29 mouse cellular contexts compared by ENCODE assay signal in the genomic region with DNA sequence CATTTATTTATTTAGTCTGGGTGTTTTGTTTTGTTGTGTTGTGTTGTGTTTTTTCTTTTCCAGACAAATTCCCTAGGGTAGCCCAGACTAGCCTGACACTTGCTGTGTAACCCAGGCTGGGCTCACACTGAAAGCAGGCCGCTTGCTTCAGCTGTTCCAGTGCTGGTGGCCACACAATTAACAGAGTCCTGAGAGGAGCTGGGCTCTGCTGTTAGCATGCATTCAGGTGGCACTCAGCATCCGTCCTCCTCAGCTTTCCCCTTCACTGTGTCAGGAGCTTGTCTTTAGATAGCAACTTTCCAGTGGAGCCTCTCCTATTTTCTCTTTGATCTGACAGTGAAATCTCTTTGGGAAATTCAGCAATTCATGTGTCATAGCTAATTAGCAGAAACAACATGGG. TPM values are rescaled to one million over a fixed set of nuclear protein-coding genes. Genes with fewer than 3 reads are reported as not detected.
DNase-seq lines count a peak whose midpoint lies in the region; ATAC-seq and TF ChIP-seq lines count a peak whose summit lies in the region.
"Had no signal": no experiment of that assay in that cellular context is flagged by ENCODE, and none has a peak within 500 bp of the region (broad histone marks: within the 10 kb centered on the region; RNA-seq: fewer than 3 reads in every experiment).

No protein-coding gene starts in this region.

- TF ChIP-seq POLR2A in brain, embryonic 14.5 days (IDR thresholded peaks at IDR 0.05; ENCODE audit: borderline replicate concordance, extremely low read depth, insufficient read depth, insufficient read length, poor library complexity, severe bottlenecking), result no peak

- ATAC-seq in midbrain, embryonic 11.5 days (ENCODE audit: low FRiP score), result peak; percentile 77
- no peak for ATAC-seq in midbrain, postnatal 0 days (ENCODE audit: low FRiP score)
- peak; percentile 76 for ATAC-seq in midbrain, embryonic 15.5 days (replicated peaks)
- ATAC-seq: forebrain, embryonic 14.5 days; forebrain, postnatal 0 days; hindbrain, embryonic 16.5 days had no signal

- 28% methylated on average over 2 of the region's 2 CpGs for WGBS in midbrain, embryonic 11.5 days
- 28% methylated on average over 2 of the region's 2 CpGs for WGBS in midbrain, postnatal 0 days
- WGBS in midbrain, embryonic 15.5 days, result 24% methylated on average over 2 of the region's 2 CpGs

- H3K36me3 ChIP-seq in midbrain, embryonic 11.5 days (ENCODE audit: control insufficient read depth, insufficient read depth, low read length), result no peaks in the 10 kb centered on the region
- no peaks in the 10 kb centered on the region for H3K36me3 ChIP-seq in midbrain, postnatal 0 days (ENCODE audit: insufficient read depth, low read length)
- H3K36me3 ChIP-seq in midbrain, embryonic 15.5 days (replicated peaks), result no peaks in the 10 kb centered on the region
- H3K36me3 ChIP-seq: embryonic facial prominence, embryonic 12.5 days; embryonic facial prominence, embryonic 15.5 days; heart, embryonic 15.5 days; hindbrain, embryonic 10.5 days; hindbrain, embryonic 13.5 days had no signal

- H3K27me3 ChIP-seq in midbrain, embryonic 11.5 days (ENCODE audit: control insufficient read depth, insufficient read depth, low read length), result no peaks in the 10 kb centered on the region
- H3K27me3 ChIP-seq in midbrain, postnatal 0 days (ENCODE audit: insufficient read depth, low read length), result no peaks in the 10 kb centered on the region
- no peaks in the 10 kb centered on the region for H3K27me3 ChIP-seq in midbrain, embryonic 15.5 days (replicated peaks)
- H3K27me3 ChIP-seq: CH12.LX; embryonic facial prominence, embryonic 12.5 days; embryonic facial prominence, embryonic 15.5 days; heart, embryonic 12.5 days; heart, embryonic 15.5 days; hindbrain, embryonic 13.5 days had no signal

- no peaks in the 10 kb centered on the region for H3K9me3 ChIP-seq in midbrain, embryonic 11.5 days (ENCODE audit: control insufficient read depth, low read length)
- H3K9me3 ChIP-seq in midbrain, postnatal 0 days (ENCODE audit: low read length), result no peaks in the 10 kb centered on the region
- H3K9me3 ChIP-seq in midbrain, embryonic 15.5 days, result no peaks in the 10 kb centered on the region
- H3K9me3 ChIP-seq: embryonic facial prominence, embryonic 12.5 days; embryonic facial prominence, embryonic 15.5 days; G1E; heart, embryonic 12.5 days; heart, embryonic 15.5 days; hindbrain, embryonic 10.5 days; hindbrain, embryonic 13.5 days had no signal

- TF ChIP-seq CTCF in midbrain, postnatal 0 days (IDR thresholded peaks at IDR 0.05), result no peak
- no peak for TF ChIP-seq CTCF in brain, embryonic 14.5 days (IDR thresholded peaks at IDR 0.05; ENCODE audit: borderline replicate concordance, extremely low read depth, insufficient read depth, insufficient read length)

- no peak overlapping the region for H3K27ac ChIP-seq in midbrain, embryonic 11.5 days (ENCODE audit: low read depth, low read length)
- H3K27ac ChIP-seq in midbrain, postnatal 0 days (ENCODE audit: low read depth, low read length), result no peak overlapping the region
- peak overlapping the region; percentile 60 for H3K27ac ChIP-seq in midbrain, embryonic 15.5 days
- H3K27ac ChIP-seq: embryonic facial prominence, embryonic 12.5 days; embryonic facial prominence, embryonic 15.5 days; gastrocnemius, adult 2 months; heart, embryonic 15.5 days; hindbrain, embryonic 10.5 days; hindbrain, embryonic 13.5 days had no signal

- no peak overlapping the region for H3K4me3 ChIP-seq in midbrain, embryonic 11.5 days (ENCODE audit: low read depth, low read length)
- H3K4me3 ChIP-seq in midbrain, postnatal 0 days (ENCODE audit: low read depth, low read length), result no peak overlapping the region
- no peak overlapping the region for H3K4me3 ChIP-seq in midbrain, embryonic 15.5 days
- H3K4me3 ChIP-seq: embryonic facial prominence, embryonic 12.5 days; embryonic facial prominence, embryonic 15.5 days; gastrocnemius, adult 2 months; heart, embryonic 12.5 days; heart, embryonic 15.5 days; hindbrain, embryonic 10.5 days; hindbrain, embryonic 13.5 days had no signal

- no peak overlapping the region for H3K4me2 ChIP-seq in midbrain, embryonic 11.5 days
- H3K4me2 ChIP-seq in midbrain, postnatal 0 days (ENCODE audit: low read depth, low read length, poor library complexity, severe bottlenecking), result no peak overlapping the region
- no peak overlapping the region for H3K4me2 ChIP-seq in midbrain, embryonic 15.5 days
- H3K4me2 ChIP-seq: embryonic facial prominence, embryonic 12.5 days; embryonic facial prominence, embryonic 15.5 days; heart, embryonic 12.5 days; heart, embryonic 15.5 days; hindbrain, embryonic 13.5 days had no signal

- H3K4me1 ChIP-seq in midbrain, embryonic 11.5 days (ENCODE audit: control insufficient read depth, insufficient read depth, low read length), result peaks cover 2% of the 10 kb centered on the region; the same call in 1 of the 2 replicates
- H3K4me1 ChIP-seq in midbrain, postnatal 0 days (ENCODE audit: insufficient read depth, low read length), result no peaks in the 10 kb centered on the region
- peaks cover 8% of the 10 kb centered on the region; the same call in 1 of the 2 replicates for H3K4me1 ChIP-seq in midbrain, embryonic 15.5 days
- H3K4me1 ChIP-seq: embryonic facial prominence, embryonic 12.5 days; embryonic facial prominence, embryonic 15.5 days; heart, embryonic 12.5 days; heart, embryonic 15.5 days; hindbrain, embryonic 10.5 days; hindbrain, embryonic 13.5 days had no signal

- H3K9ac ChIP-seq in midbrain, embryonic 11.5 days (ENCODE audit: low read length), result no peak overlapping the region
- no peak overlapping the region for H3K9ac ChIP-seq in midbrain, postnatal 0 days (replicated peaks; ENCODE audit: low read length, poor library complexity, severe bottlenecking)
- no peak overlapping the region for H3K9ac ChIP-seq in midbrain, embryonic 15.5 days
- H3K9ac ChIP-seq: embryonic facial prominence, embryonic 12.5 days; embryonic facial prominence, embryonic 15.5 days; forebrain, postnatal 0 days; heart, embryonic 12.5 days; heart, embryonic 15.5 days; hindbrain, embryonic 13.5 days had no signal

- no peak for DNase-seq in midbrain, embryonic 11.5 days (ENCODE audit: low spot score, missing footprints)
- DNase-seq in midbrain, postnatal 0 days (ENCODE audit: low spot score), result no peak
- DNase-seq in brain, embryonic 14.5 days (ENCODE audit: low read depth), result peak; percentile 27
- no peak for DNase-seq in adrenal gland, postnatal 36 days
- no peak for DNase-seq in spleen, postnatal 10 days (ENCODE audit: low spot score in 2 of 2)
- DNase-seq: adrenal gland, adult 2 months; adrenal gland, postnatal 14 days; B cell, adult 2 months; cerebellum, adult 11 months; cerebellum, adult 2 months; cerebellum, adult 9-11 months; cerebellum, postnatal 25 days; forebrain, postnatal 0 days; gastrocnemius, adult 2 months; gastrocnemius, postnatal 25 days; heart, adult 18-20 months; heart, postnatal 10 days; heart, postnatal 36 days had no signal

RNA-seq across cellular contexts. Expression of gene Qtrt2, which starts 4.6 kb away (rescaled TPM):
- polyA plus RNA-seq in midbrain, embryonic 11.5 days (2014; fragmentation: Nextera tagmentation; extraction: Ambion mirVana), result 39.4 and 39.9 TPM in 2 replicates
- total RNA-seq in midbrain, postnatal 0 days (2014; rRNA removed), result 28.8 and 34.5 TPM in 2 replicates
- 10.3 TPM in 2 replicates for polyA plus RNA-seq in midbrain, postnatal 0 days (2015; fragmentation: Nextera tagmentation; extraction: Ambion mirVana)
- polyA plus RNA-seq in brain, embryonic 14.5 days (2012; rRNA removed), result 39.0 and 51.1 TPM in 2 replicates
- polyA plus RNA-seq in midbrain, embryonic 15.5 days (2015; fragmentation: Nextera tagmentation; extraction: Ambion mirVana), result 17.2 and 18.1 TPM in 2 replicates
- total RNA-seq in adrenal gland, postnatal 36 days (2021), result 10 to 100 TPM; 32.4 to 42.9 TPM

RNA-seq across cellular contexts. Expression of gene Ccdc191, which starts 32.4 kb away (rescaled TPM):
- 14.0 and 17.7 TPM in 2 replicates for polyA plus RNA-seq in midbrain, embryonic 11.5 days (2014; fragmentation: Nextera tagmentation; extraction: Ambion mirVana)
- 0.93 and 1.2 TPM in 2 replicates for total RNA-seq in midbrain, postnatal 0 days (2014; rRNA removed)
- polyA plus RNA-seq in midbrain, postnatal 0 days (2015; fragmentation: Nextera tagmentation; extraction: Ambion mirVana), result 4.0 and 4.6 TPM in 2 replicates
- polyA plus RNA-seq in brain, embryonic 14.5 days (2012; rRNA removed), result 2.1 and 3.5 TPM in 2 replicates
- polyA plus RNA-seq in midbrain, embryonic 15.5 days (2015; fragmentation: Nextera tagmentation; extraction: Ambion mirVana), result 7.7 and 8.0 TPM in 2 replicates
- total RNA-seq in adrenal gland, postnatal 36 days (2021), result 1 to 10 TPM; 5.8 to 6.8 TPM

RNA-seq across cellular contexts. Expression of gene Zdhhc23, which starts 57.6 kb away (rescaled TPM):
- 0.20 and 0.46 TPM in 2 replicates for polyA plus RNA-seq in midbrain, embryonic 11.5 days (2014; fragmentation: Nextera tagmentation; extraction: Ambion mirVana)
- 7.6 and 8.5 TPM in 2 replicates for total RNA-seq in midbrain, postnatal 0 days (2014; rRNA removed)
- 2.6 and 2.9 TPM in 2 replicates for polyA plus RNA-seq in midbrain, postnatal 0 days (2015; fragmentation: Nextera tagmentation; extraction: Ambion mirVana)
- 2.5 and 3.6 TPM in 2 replicates for polyA plus RNA-seq in brain, embryonic 14.5 days (2012; rRNA removed)
- 3.3 and 3.7 TPM in 2 replicates for polyA plus RNA-seq in midbrain, embryonic 15.5 days (2015; fragmentation: Nextera tagmentation; extraction: Ambion mirVana)
- total RNA-seq in adrenal gland, postnatal 36 days (2021), result 1 to 10 TPM in 1 of 2 experiments, under 1 TPM in 1; 0.56 to 1.0 TPM
